Mouse (Mus musculus): ENCODE measurements around the gene Dmrtc1a.
"Not testable (repeated sequence)": the region's sequence is repeated elsewhere in the genome, so short reads cannot be mapped to it uniquely, and the experiment has no call there.

DNA sequence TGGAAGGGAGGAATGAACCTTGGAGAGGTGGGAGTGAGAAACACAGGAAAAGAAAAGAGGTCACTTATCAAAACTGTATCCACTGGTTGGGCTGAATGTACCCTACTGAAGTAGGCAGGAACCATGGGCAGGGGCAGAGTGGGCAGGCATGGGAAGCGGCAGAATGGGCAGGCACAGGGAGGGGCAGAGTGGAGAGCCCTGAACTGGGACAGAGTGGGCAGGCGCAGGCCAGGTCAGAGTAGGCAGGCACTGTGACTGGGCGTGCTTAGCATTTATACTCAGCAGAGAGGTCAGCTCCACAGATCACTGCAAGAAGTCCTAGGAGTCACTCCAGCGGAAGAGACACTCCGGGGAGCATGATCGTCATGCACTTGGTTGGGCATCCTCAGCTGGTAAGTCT lies 19.6 kb upstream of the Dmrtc1a start, which contains the start of gene 1700018G05Rik:
- TF ChIP-seq CTCF (IDR thresholded peaks at IDR 0.05; ENCODE audit: control insufficient read depth, insufficient read depth, insufficient read length); USF1 (IDR thresholded peaks at IDR 0.05; ENCODE audit: low read depth): not testable (repeated sequence)
